Mouse (Mus musculus): ENCODE measurements at regions not wholly inside any gene's neighbourhood (a gene's known extent, or its start where the extent isn't known, plus 50 kb on each side); places are given as distances from the start of the nearest gene placed in this dataset.

GRCm38 (mm10) chr8:34604581-34604980 lies 493.0 kb upstream of the Gm10131 start:
- TF ChIP-seq MAFK (IDR thresholded peaks at IDR 0.05; ENCODE audit: insufficient read depth, low read depth, low read length), result no peak
- TF ChIP-seq ZNF384 (IDR thresholded peaks at IDR 0.05; ENCODE audit: low read depth, low read length), result no peak
- TF ChIP-seq HCFC1 (IDR thresholded peaks at IDR 0.05; ENCODE audit: borderline replicate concordance, insufficient read depth, low read length), result no peak
- no peak for TF ChIP-seq CHD2 (IDR thresholded peaks at IDR 0.05; ENCODE audit: low read depth, low read length)

Measured in ES-E14 (cell line).